Mouse (Mus musculus) MEL (cell line): ENCODE data around the gene Rsph1. TPM values are rescaled to one million over a fixed set of nuclear protein-coding genes. Genes with fewer than 3 reads are reported as not detected.

Experiments used
- DNase-seq: peaks from one replicate; pipeline ENCODE4 v3.0.0; 2011; ENCODE audit warnings: low read depth, low spot score
- H3K27ac ChIP-seq: 2 replicates; pipeline ENCODE4 v1.5.1; 2012; ENCODE audit warnings: low read depth, mild to moderate bottlenecking, control low read depth, low read length, moderate library complexity; ENCODE audit not compliant: control insufficient read depth
- H3K27me3 ChIP-seq, 2 experiments: fragments of 150-350 bp in 1 of 2; sonication (generic) in 1 of 2; 2 replicates each; pipeline ENCODE4 v1.6.1; 2012; ENCODE audit warnings: low read length in 2 of 2, mild to moderate bottlenecking in 2 of 2, improper control_type of control experiment in 1 of 2, moderate library complexity in 1 of 2; ENCODE audit not compliant: insufficient read depth in 2 of 2, control insufficient read depth in 1 of 2
- H3K36me3 ChIP-seq, 2 experiments: 2 replicates each; pipeline ENCODE4 v1.6.1; 2012 to 2014; ENCODE audit warnings: low read length in 2 of 2, improper control_type of control experiment in 1 of 2, inconsistent platforms in 1 of 2, mild to moderate bottlenecking in 1 of 2; ENCODE audit not compliant: insufficient read depth in 2 of 2, control insufficient read depth in 1 of 2
- H3K4me1 ChIP-seq, 2 experiments: fragments of 150-350 bp in 1 of 2; sonication (generic) in 1 of 2; 2 replicates each; pipeline ENCODE4 v1.6.1; 2012; ENCODE audit warnings: low read length in 2 of 2, improper control_type of control experiment in 1 of 2, mild to moderate bottlenecking in 1 of 2; ENCODE audit not compliant: insufficient read depth in 2 of 2, control insufficient read depth in 1 of 2
- H3K4me3 ChIP-seq, 2 experiments: fragments of 150-350 bp in 1 of 2; sonication (generic) in 1 of 2; 2 replicates each; pipeline ENCODE4 v1.5.1; 2012; ENCODE audit warnings: low read depth in 2 of 2, low read length in 2 of 2, mild to moderate bottlenecking in 2 of 2, moderate library complexity in 2 of 2, control low read depth in 1 of 2, improper control_type of control experiment in 1 of 2; ENCODE audit not compliant: control insufficient read depth in 1 of 2, insufficient read depth in 1 of 2
- H3K79me2 ChIP-seq: 2 replicates; pipeline ENCODE4 v1.6.1; 2012; ENCODE audit warnings: mild to moderate bottlenecking, low read length, moderate library complexity; ENCODE audit not compliant: control insufficient read depth, poor library complexity, insufficient read depth
- H3K9ac ChIP-seq: 2 replicates; pipeline ENCODE4 v1.6.1; 2012; ENCODE audit warnings: low read depth, mild to moderate bottlenecking, control low read depth, low read length, moderate library complexity; ENCODE audit not compliant: control insufficient read depth, poor library complexity, severe bottlenecking
- H3K9me3 ChIP-seq: fragments of 150-350 bp; sonication (generic); replicated peaks from 2 replicates; pipeline ENCODE4 v1.6.1; 2012; ENCODE audit warnings: mild to moderate bottlenecking, low read length, improper control_type of control experiment, moderate library complexity; ENCODE audit not compliant: insufficient read depth
- CHD1 ChIP-seq: IDR thresholded peaks from 2 replicates; pipeline ENCODE4 v1.6.1; 2012; ENCODE audit warnings: low read depth, mild to moderate bottlenecking, inconsistent platforms, low read length, improper control_type of control experiment
- CHD2 ChIP-seq: IDR thresholded peaks from 2 replicates; pipeline ENCODE4 v1.6.1; 2011; ENCODE audit warnings: low read length, improper control_type of control experiment
- CTCF ChIP-seq, 3 experiments: IDR thresholded peaks in 2 of 3; conservative IDR thresholded peaks in 1 of 3; 2 replicates each; pipeline ENCODE4 v1.5.1; 2011 to 2012; ENCODE audit warnings: low read length in 3 of 3, low read depth in 2 of 3, mild to moderate bottlenecking in 2 of 3, improper control_type of control experiment in 1 of 3, inconsistent platforms in 1 of 3, mixed read lengths in 1 of 3, moderate library complexity in 1 of 3; ENCODE audit not compliant: control insufficient read depth in 1 of 3, insufficient read depth in 1 of 3, poor library complexity in 1 of 3, severe bottlenecking in 1 of 3
- ETS1 ChIP-seq: IDR thresholded peaks from 2 replicates; pipeline ENCODE4 v1.6.1; 2012; ENCODE audit warnings: low read depth, mild to moderate bottlenecking, inconsistent platforms, low read length, improper control_type of control experiment, moderate library complexity
- GATA1 ChIP-seq: IDR thresholded peaks from 2 replicates; pipeline ENCODE4 v1.6.1; 2011; ENCODE audit warnings: low read depth, low read length, improper control_type of control experiment
- MEF2A ChIP-seq: IDR thresholded peaks from 2 replicates; pipeline ENCODE4 v1.6.1; 2014; ENCODE audit warnings: low read depth, mild to moderate bottlenecking, inconsistent platforms, low read length, improper control_type of control experiment; ENCODE audit not compliant: poor library complexity, insufficient replicate concordance, severe bottlenecking; ENCODE audit errors: extremely low read depth
- MXI1 ChIP-seq: IDR thresholded peaks from 2 replicates; pipeline ENCODE4 v1.6.1; 2011; ENCODE audit warnings: mild to moderate bottlenecking, low read depth, low read length, improper control_type of control experiment
- MYC ChIP-seq: IDR thresholded peaks from 2 replicates; pipeline ENCODE4 v1.6.1; 2011; ENCODE audit warnings: low read depth, mild to moderate bottlenecking, low read length, improper control_type of control experiment, moderate library complexity
- NRF1 ChIP-seq: IDR thresholded peaks from 2 replicates; pipeline ENCODE4 v1.6.1; 2014; ENCODE audit warnings: low read depth, mild to moderate bottlenecking, inconsistent platforms, low read length, improper control_type of control experiment, moderate library complexity; ENCODE audit not compliant: poor library complexity, insufficient read depth, severe bottlenecking
- POLR2A ChIP-seq, 2 experiments: IDR thresholded peaks; 2 replicates each; pipeline ENCODE4 v1.6.1; 2011 to 2012; ENCODE audit warnings: low read length in 2 of 2, mild to moderate bottlenecking in 2 of 2, control low read depth in 1 of 2, improper control_type of control experiment in 1 of 2, low read depth in 1 of 2, moderate library complexity in 1 of 2; ENCODE audit not compliant: control insufficient read depth in 1 of 2, insufficient read depth in 1 of 2, poor library complexity in 1 of 2
- RAD21 ChIP-seq: IDR thresholded peaks from 2 replicates; pipeline ENCODE4 v1.6.1; 2011; ENCODE audit warnings: mild to moderate bottlenecking, low read depth, low read length, improper control_type of control experiment
- SIN3A ChIP-seq: IDR thresholded peaks from 2 replicates; pipeline ENCODE4 v1.6.1; 2012; ENCODE audit warnings: low read length, improper control_type of control experiment, inconsistent platforms
- SMC3 ChIP-seq: IDR thresholded peaks from 2 replicates; pipeline ENCODE4 v1.6.1; 2011; ENCODE audit warnings: low read depth, low read length, improper control_type of control experiment
- TAL1 ChIP-seq: IDR thresholded peaks from 2 replicates; pipeline ENCODE4 v1.6.1; 2012; ENCODE audit warnings: mild to moderate bottlenecking, inconsistent platforms, low read length, moderate library complexity, mixed read lengths
- TBP ChIP-seq: IDR thresholded peaks from 2 replicates; pipeline ENCODE4 v1.8.0; 2011; ENCODE audit warnings: low read depth, low read length, improper control_type of control experiment
- TCF12 ChIP-seq: IDR thresholded peaks from 2 replicates; pipeline ENCODE4 v1.6.1; 2014; ENCODE audit warnings: low read depth, mild to moderate bottlenecking, inconsistent platforms, low read length, improper control_type of control experiment, moderate library complexity
- UBTF ChIP-seq: IDR thresholded peaks from 2 replicates; pipeline ENCODE4 v1.6.1; 2012; ENCODE audit warnings: low read depth, mild to moderate bottlenecking, inconsistent platforms, low read length, improper control_type of control experiment, moderate library complexity, borderline replicate concordance; ENCODE audit not compliant: insufficient read depth
- ZKSCAN1 ChIP-seq: IDR thresholded peaks from 2 replicates; pipeline ENCODE4 v1.6.1; 2012; ENCODE audit warnings: low read depth, mild to moderate bottlenecking, inconsistent platforms, low read length, improper control_type of control experiment, moderate library complexity
- ZMIZ1 ChIP-seq: IDR thresholded peaks from 2 replicates; pipeline ENCODE4 v1.6.1; 2012; ENCODE audit warnings: low read depth, mild to moderate bottlenecking, inconsistent platforms, low read length, improper control_type of control experiment, moderate library complexity
- ZNF384 ChIP-seq: IDR thresholded peaks from 2 replicates; pipeline ENCODE4 v1.6.1; 2012; ENCODE audit warnings: low read depth, mild to moderate bottlenecking, inconsistent platforms, low read length, improper control_type of control experiment
- polyA plus RNA-seq, 2 experiments: library from polyadenylated mRNA; stranded (reverse) in 1 of 2; unstranded in 1 of 2; fragments of >175 nt in 1 of 2; fragments of >200 nt in 1 of 2; gene quantifications; 2 replicates each; pipeline versions ENCODE4 v1.2.1 to v1.2.4; 2012; ENCODE audit warnings: low replicate concordance in 2 of 2, low read depth in 1 of 2; ENCODE audit not compliant: insufficient read length in 2 of 2, insufficient read depth in 1 of 2, missing spikeins in 1 of 2
- total RNA-seq: library from RNA; depleted of rRNA; stranded (reverse); fragments of 300-350 nt; gene quantifications from 2 replicates; pipeline ENCODE4 v1.2.3, GENCODE M21; 2012

Rsph1 gene
- total and polyA plus RNA-seq, 3 experiments, result 1.3 to 3.6 TPM; not detected in 1

GRCm38 (mm10) chr17:31273631-31274030 lies 3.6 kb downstream of the Rsph1 start:
- Histone ChIP-seq H3K27ac (no peak overlapping the region), H3K36me3 (peaks cover 0 to 5% of the 10 kb centered on the region in 2 experiments; a peak in 2 of 4 replicates), H3K9me3 (no peaks in the 10 kb centered on the region), H3K4me3 (no peak overlapping the region), H3K4me1 (peaks cover 2 to 25% of the 10 kb centered on the region in 2 experiments; a peak in 3 of 4 replicates), H3K9ac (no peak overlapping the region), H3K79me2 (no peaks in the 10 kb centered on the region), H3K27me3 (no peaks in the 10 kb centered on the region)
- TF ChIP-seq SMC3 (no peak), ZNF384 (no peak), MXI1 (no peak), ZMIZ1 (no peak), ZKSCAN1 (no peak), UBTF (no peak), TAL1 (no peak), GATA1 (no peak), POLR2A (IDR thresholded peaks at IDR 0.05; ENCODE audit: control insufficient read depth in 1 of 2, insufficient read depth in 1 of 2, low read depth in 1 of 2, low read length in 2 of 2, poor library complexity in 1 of 2) (no peak), CHD1 (no peak), CTCF (IDR thresholded peaks at IDR 0.05 in 2 of 3, conservative IDR thresholded peaks at IDR 0.05 in 1 of 3; ENCODE audit: control insufficient read depth in 1 of 3, insufficient read depth in 1 of 3, low read depth in 2 of 3, low read length in 3 of 3, poor library complexity in 1 of 3, severe bottlenecking in 1 of 3) (no peak), ETS1 (no peak), MYC (no peak), TBP (no peak), NRF1 (no peak), MEF2A (no peak), RAD21 (no peak), SIN3A (no peak), CHD2 (no peak), TCF12 (no peak)
- no peak for DNase-seq

DNA sequence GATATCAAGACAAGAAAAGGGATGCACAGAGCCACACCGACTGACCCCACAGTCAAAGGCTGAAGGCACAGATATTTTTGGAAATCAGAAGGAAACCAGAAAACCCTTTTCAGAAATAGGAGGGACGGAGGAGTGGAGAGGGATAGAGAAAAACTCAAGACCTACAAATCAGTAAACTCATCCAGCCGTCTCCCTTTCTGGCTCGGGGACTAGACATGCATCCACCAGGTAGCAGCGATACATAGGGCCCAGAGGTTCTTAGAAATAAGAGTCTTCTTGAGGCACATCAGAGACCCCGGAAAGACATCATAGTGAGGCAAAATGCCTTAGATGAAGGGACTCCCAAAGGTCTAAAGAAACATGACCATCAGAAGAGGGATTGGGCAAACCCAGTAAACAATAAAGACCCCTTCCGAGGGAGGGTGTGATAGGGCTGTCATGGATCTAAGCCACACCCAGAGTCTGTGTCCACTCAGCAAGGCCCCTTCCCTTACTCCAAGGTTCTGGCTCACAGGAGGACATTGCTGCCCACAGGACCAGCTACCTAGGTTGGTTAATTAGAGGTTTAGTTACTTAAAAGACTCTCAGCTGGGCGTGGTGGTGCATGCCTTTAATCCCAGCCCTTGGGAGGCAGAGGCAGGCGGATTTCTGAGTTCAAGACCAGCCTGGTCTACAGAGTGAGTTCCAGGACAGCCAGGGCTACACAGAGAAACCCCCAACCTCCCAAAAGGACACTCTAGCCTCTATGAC lies 4.6 kb downstream of the Rsph1 start:
- no peaks in the 10 kb centered on the region for H3K79me2 ChIP-seq
- no peak for DNase-seq
- H3K27ac ChIP-seq, result no peak overlapping the region
- H3K36me3 ChIP-seq, result peaks cover 0 to 5% of the 10 kb centered on the region in 2 experiments; a peak in 2 of 4 replicates
- TF ChIP-seq NRF1, result no peak
- peaks cover 2 to 25% of the 10 kb centered on the region in 2 experiments; a peak in 3 of 4 replicates for H3K4me1 ChIP-seq
- no peaks in the 10 kb centered on the region for H3K27me3 ChIP-seq
- no peaks in the 10 kb centered on the region for H3K9me3 ChIP-seq
- H3K9ac ChIP-seq, result no peak overlapping the region
- no peak overlapping the region for H3K4me3 ChIP-seq
